In the genomic region with DNA sequence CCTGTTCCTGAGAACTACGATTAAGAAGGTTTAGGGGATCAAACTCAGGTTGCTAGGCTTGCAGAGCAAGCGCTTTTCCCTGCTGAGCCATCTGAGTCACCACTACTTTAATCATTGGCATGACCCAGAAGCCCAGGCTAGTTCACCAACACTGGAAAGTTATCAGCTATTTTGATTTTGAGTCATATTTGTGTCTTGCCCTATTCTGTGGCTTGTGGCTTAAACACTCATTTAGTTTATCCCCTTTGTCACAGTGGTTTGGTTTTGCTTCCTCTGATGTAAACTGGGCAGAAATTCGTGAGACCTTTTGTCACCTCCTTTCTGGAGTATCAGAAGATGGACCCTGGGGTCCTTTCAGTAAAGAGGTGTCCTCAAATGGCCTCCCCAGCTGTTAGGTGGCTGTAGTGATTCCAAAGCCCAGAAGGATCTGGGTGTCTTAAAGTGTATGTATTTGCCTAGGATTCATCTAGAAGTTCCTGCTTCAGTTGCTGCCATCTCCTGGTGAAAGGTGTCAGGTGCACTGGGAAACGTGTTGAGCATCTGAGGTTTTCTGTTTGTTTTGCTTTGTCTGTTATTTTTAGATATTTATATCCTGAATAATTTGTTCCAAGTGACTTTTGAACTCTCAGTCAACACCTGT, we compare ENCODE assay signal across 9 mouse cellular contexts. TPM values are rescaled to one million over a fixed set of nuclear protein-coding genes. Genes with fewer than 3 reads are reported as not detected.
DNase-seq lines count a peak whose midpoint lies in the region; ATAC-seq and TF ChIP-seq lines count a peak whose summit lies in the region.
"Had no signal": no experiment of that assay in that cellular context is flagged by ENCODE, and none has a peak within 500 bp of the region (broad histone marks: within the 10 kb centered on the region; RNA-seq: fewer than 3 reads in every experiment).

No protein-coding gene starts in this region.

- H3K4me1 ChIP-seq in kidney, embryonic 14.5 days (ENCODE audit: control insufficient read depth, insufficient read depth, low read length): no peaks in the 10 kb centered on the region
- peaks cover 0 to 8% of the 10 kb centered on the region in 2 experiments; a peak in 2 of 4 replicates for H3K4me1 ChIP-seq in CH12.LX (ENCODE audit: control insufficient read depth in 1 of 2, insufficient read depth in 2 of 2)
- peaks cover 2% of the 10 kb centered on the region; the same call in 1 of the 2 replicates for H3K4me1 ChIP-seq in embryonic fibroblast, embryonic 13.5 days (ENCODE audit: control insufficient read depth, insufficient read depth, low read length)
- no peaks in the 10 kb centered on the region for H3K4me1 ChIP-seq in heart, embryonic 11.5 days (ENCODE audit: control insufficient read depth, insufficient read depth, low read length)
- H3K4me1 ChIP-seq: stomach, embryonic 15.5 days had no signal

- no peak overlapping the region for H3K4me3 ChIP-seq in kidney, embryonic 14.5 days (ENCODE audit: low read length)
- no peak overlapping the region for H3K4me3 ChIP-seq in CH12.LX (replicated peaks in 1 of 3; ENCODE audit: low read depth in 2 of 3, low read length in 2 of 3, poor library complexity in 1 of 3)
- H3K4me3 ChIP-seq in embryonic fibroblast, embryonic 13.5 days (ENCODE audit: insufficient read depth, low read length): no peak overlapping the region
- no peak overlapping the region for H3K4me3 ChIP-seq in heart, embryonic 11.5 days (ENCODE audit: low read depth, low read length)
- H3K4me3 ChIP-seq: stomach, embryonic 15.5 days had no signal

- peak; percentile 58 for TF ChIP-seq EP300 in CH12.LX (IDR thresholded peaks at IDR 0.05; ENCODE audit: low read length)

- H3K4me2 ChIP-seq in kidney, embryonic 14.5 days (replicated peaks; ENCODE audit: low read depth, low read length): no peak overlapping the region
- H3K4me2 ChIP-seq in CH12.LX (ENCODE audit: insufficient read depth, low read depth, poor library complexity, severe bottlenecking): peak overlapping the region; percentile 11; the same call in 1 of the 2 replicates
- no peak overlapping the region for H3K4me2 ChIP-seq in heart, embryonic 11.5 days
- H3K4me2 ChIP-seq: stomach, embryonic 15.5 days had no signal

- dilution Hi-C loops in CH12.LX (cut with MboI; ENCODE audit: extremely low pct_ligation_motif_present, extremely low pct_unique_long_range_greater_than_20kb, low sequenced_read_pairs): no loop called here

- TF ChIP-seq RAD21 in CH12.LX (IDR thresholded peaks at IDR 0.05; ENCODE audit: low read depth, low read length): peak; percentile 53

- peak; percentile 29 for DNase-seq in kidney, adult 18-20 months
- DNase-seq in 416B (ENCODE audit: low read depth): peak; percentile 65
- peak; percentile 48 for DNase-seq in CH12.LX (ENCODE audit: extremely low read depth)
- DNase-seq in urinary bladder, postnatal 36 days (ENCODE audit: low spot score in 2 of 2): no peak
- DNase-seq: gastrocnemius, postnatal 10 days had no signal

- no peak for TF ChIP-seq POLR2A in CH12.LX (IDR thresholded peaks at IDR 0.05; ENCODE audit: low read depth, low read length)
- no peak for TF ChIP-seq POLR2A in embryonic fibroblast, embryonic 13.5 days (IDR thresholded peaks at IDR 0.05; ENCODE audit: low read depth, low read length)

- no peaks in the 10 kb centered on the region for H3K79me2 ChIP-seq in CH12.LX (replicated peaks; ENCODE audit: control insufficient read depth, extremely low read depth, insufficient read depth, poor library complexity, severe bottlenecking)

- WGBS in kidney, embryonic 14.5 days: 64% methylated on average over 4 of the region's 4 CpGs
- 51% methylated on average over 4 of the region's 4 CpGs for WGBS in heart, embryonic 11.5 days (ENCODE audit: insufficient replicate concordance)

- TF ChIP-seq CTCF in CH12.LX (conservative IDR thresholded peaks at IDR 0.05 in 1 of 2, IDR thresholded peaks at IDR 0.05 in 1 of 2; ENCODE audit: low read depth in 2 of 2, low read length in 2 of 2): peak; percentile 46 to 68; a peak in 3 of 4 replicates
- peak; percentile 6; the same call in 1 of the 2 replicates for TF ChIP-seq CTCF in embryonic fibroblast, embryonic 13.5 days (IDR thresholded peaks at IDR 0.05; ENCODE audit: borderline replicate concordance, insufficient read depth, low read length)

- no peaks in the 10 kb centered on the region for H3K36me3 ChIP-seq in kidney, embryonic 14.5 days (ENCODE audit: control insufficient read depth, insufficient read depth, low read length)
- H3K36me3 ChIP-seq in CH12.LX (replicated peaks in 1 of 2; ENCODE audit: control insufficient read depth in 1 of 2, insufficient read depth in 1 of 2, low read length in 1 of 2): no peaks in the 10 kb centered on the region
- no peaks in the 10 kb centered on the region for H3K36me3 ChIP-seq in heart, embryonic 11.5 days (ENCODE audit: control insufficient read depth, insufficient read depth, low read length)
- H3K36me3 ChIP-seq: stomach, embryonic 15.5 days had no signal

- in situ Hi-C loops in CH12.LX (cut with MboI; ENCODE audit: low pct_ligation_motif_present, low pct_unique_long_range_greater_than_20kb, low sequenced_read_pairs): loop anchor here (25.0 kb wide), 1 partner anchor 97 kb away; no protein-coding TSS in a partner anchor

- H3K9me3 ChIP-seq in kidney, embryonic 14.5 days (ENCODE audit: control insufficient read depth, low read length): no peaks in the 10 kb centered on the region
- H3K9me3 ChIP-seq in CH12.LX (replicated peaks; ENCODE audit: low read length): no peaks in the 10 kb centered on the region
- no peaks in the 10 kb centered on the region for H3K9me3 ChIP-seq in heart, embryonic 11.5 days (replicated peaks; ENCODE audit: control insufficient read depth, low read length)
- H3K9me3 ChIP-seq: stomach, embryonic 15.5 days had no signal

- no peak overlapping the region for H3K9ac ChIP-seq in kidney, embryonic 14.5 days (ENCODE audit: low read depth, low read length)
- H3K9ac ChIP-seq in CH12.LX (ENCODE audit: insufficient read depth, low read depth): no peak overlapping the region
- no peak overlapping the region for H3K9ac ChIP-seq in heart, embryonic 11.5 days (ENCODE audit: low read depth, low read length)
- H3K9ac ChIP-seq: stomach, embryonic 15.5 days had no signal

- H3K27me3 ChIP-seq in kidney, embryonic 14.5 days (ENCODE audit: control insufficient read depth, insufficient read depth, low read length): no peaks in the 10 kb centered on the region
- peaks cover 2% of the 10 kb centered on the region for H3K27me3 ChIP-seq in CH12.LX (replicated peaks)
- H3K27me3 ChIP-seq in heart, embryonic 11.5 days (ENCODE audit: control insufficient read depth, insufficient read depth, low read length): no peaks in the 10 kb centered on the region
- H3K27me3 ChIP-seq: stomach, embryonic 15.5 days had no signal

- no peak for ATAC-seq in kidney, embryonic 14.5 days (ENCODE audit: low FRiP score, low TSS enrichment)
- no peak for ATAC-seq in heart, embryonic 11.5 days (replicated peaks; ENCODE audit: insufficient number of reproducible peaks, low FRiP score, low TSS enrichment)

- H3K27ac ChIP-seq in kidney, embryonic 14.5 days (ENCODE audit: low read depth, low read length): no peak overlapping the region
- H3K27ac ChIP-seq in CH12.LX (ENCODE audit: insufficient read depth, low read depth): no peak overlapping the region
- no peak overlapping the region for H3K27ac ChIP-seq in embryonic fibroblast, embryonic 13.5 days (ENCODE audit: insufficient read depth, low read length)
- no peak overlapping the region for H3K27ac ChIP-seq in heart, embryonic 11.5 days (ENCODE audit: low read depth, low read length)
- H3K27ac ChIP-seq: stomach, embryonic 15.5 days had no signal

TF ChIP-seq in CH12.LX, 34 proteins besides CTCF, POLR2A, EP300 and RAD21:
- TF ChIP-seq IRF4 (IDR thresholded peaks at IDR 0.05; ENCODE audit: low read depth, low read length): peak; percentile 59; the same call in 1 of the 2 replicates
- TF ChIP-seq MAZ (IDR thresholded peaks at IDR 0.05; ENCODE audit: low read depth, low read length): no peak
- no peak for TF ChIP-seq JUN (IDR thresholded peaks at IDR 0.05; ENCODE audit: insufficient read depth, low read depth, low read length)
- 0 out of 2 replicates have a peak, but pooled peaks have one; percentile 34 for TF ChIP-seq JUND (conservative IDR thresholded peaks at IDR 0.05; ENCODE audit: low read depth, low read length)
- peak; percentile 55 for TF ChIP-seq SMC3 (IDR thresholded peaks at IDR 0.05; ENCODE audit: low read depth, low read length)
- no peak for TF ChIP-seq E2F4 (IDR thresholded peaks at IDR 0.05; ENCODE audit: insufficient replicate concordance, low read depth, low read length)
- no peak for TF ChIP-seq MAFK (IDR thresholded peaks at IDR 0.05; ENCODE audit: insufficient replicate concordance, low read length)
- 0 out of 2 replicates have a peak, but pooled peaks have one; percentile 29 for TF ChIP-seq BHLHE40 (IDR thresholded peaks at IDR 0.05; ENCODE audit: low read depth, low read length)
- no peak for TF ChIP-seq HCFC1 (IDR thresholded peaks at IDR 0.05; ENCODE audit: low read depth, low read length)

RNA-seq across cellular contexts. Expression of a gene that starts 20.3 kb away (rescaled TPM):
- 1.2 and 1.9 TPM in 2 replicates for polyA plus RNA-seq in kidney, embryonic 14.5 days (2014; fragmentation: Nextera tagmentation; extraction: Ambion mirVana)
- total RNA-seq in CH12.LX (2012; rRNA removed): not detected in 2 replicates
- not detected in 2 replicates for total RNA-seq in CH12.LX (2014; rRNA removed)
- not detected in 2 replicates for polyA plus RNA-seq in CH12.LX (2012; ENCODE audit: insufficient read length, low read depth)
- not detected in 2 replicates for polyA plus RNA-seq in embryonic fibroblast, embryonic 13.5 days (2011; ENCODE audit: insufficient read length, low read depth, missing spikeins)
- polyA plus RNA-seq in heart, embryonic 11.5 days (2014; fragmentation: Nextera tagmentation; extraction: Ambion mirVana): 0.10 and 0.16 TPM in 2 replicates

Comparison
In these comparisons a context has a peak if more than half of its experiments do, and no peak if none do; other contexts are left out.
1. DNase-seq: peak in kidney, adult 18-20 months (single experiment), 416B (single experiment) and CH12.LX (single experiment); none in urinary bladder, postnatal 36 days (0 of 2).